Mouse (Mus musculus): ENCODE measurements at regions not wholly inside any gene's neighbourhood (a gene's known extent, or its start where the extent isn't known, plus 50 kb on each side); places are given as distances from the start of the nearest gene placed in this dataset.

DNA sequence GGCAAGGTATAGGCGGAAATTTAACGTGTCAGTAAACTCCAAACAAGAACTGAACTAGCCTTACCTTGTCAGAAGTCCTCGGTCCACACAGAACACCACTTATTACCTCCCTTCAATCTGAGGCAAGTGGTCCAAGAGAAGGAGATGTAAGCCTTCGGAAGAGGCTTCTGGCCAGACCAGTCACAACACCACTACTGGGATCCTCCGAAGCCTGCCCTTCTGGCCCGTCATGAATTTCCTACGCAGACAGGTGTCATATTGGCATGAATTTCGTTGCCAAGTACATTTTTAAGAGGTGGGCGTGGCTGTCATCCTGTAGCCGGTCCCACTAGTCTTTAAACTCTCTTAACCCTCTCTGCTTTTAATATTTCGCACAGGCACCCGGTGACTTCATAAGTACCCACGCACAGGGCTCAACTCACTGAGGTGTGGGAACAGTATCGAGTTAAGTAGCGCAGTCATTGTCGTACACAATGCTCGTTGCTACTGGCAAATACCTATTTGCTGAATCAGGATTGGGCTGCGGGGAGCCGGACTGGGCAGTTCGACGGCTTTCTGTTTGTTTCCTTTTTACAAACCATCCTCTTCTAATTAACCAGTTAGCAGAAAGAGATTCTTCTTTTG, 86.7 kb upstream of the Adgrl2 start:
- no peak for TF ChIP-seq CTCF (IDR thresholded peaks at IDR 0.05; ENCODE audit: low read depth, low read length)
- no peak for TF ChIP-seq POLR2A (IDR thresholded peaks at IDR 0.05; ENCODE audit: insufficient read depth, low read length)
- TF ChIP-seq EP300 (IDR thresholded peaks at IDR 0.05; ENCODE audit: insufficient read depth, low read depth, low read length) = no peak
